Mouse (Mus musculus): ENCODE results near the gene Olfr658. TPM values are rescaled to one million over a fixed set of nuclear protein-coding genes. Genes with fewer than 3 reads are reported as not detected.

The Olfr658 gene
- polyA plus RNA-seq (2014; fragmentation: Illumina TruSeq; extraction: RNeasy Lipid Tissue Mini Kit (QIAGEN cat#74804); ENCODE audit: low read depth, low replicate concordance), result not detected

GRCm38 (mm10) chr7:104646841-104647482 lies at the start of gene Olfr658:
TSS of gene Olfr658 (minus strand) at chr7:104647305.

GRCm38 (mm10) chr7:104686201-104686600 lies 39.1 kb upstream of the Olfr658 start, which contains the start of gene Olfr661:
TSS of gene Olfr661 (plus strand) at chr7:104686501.

DNA sequence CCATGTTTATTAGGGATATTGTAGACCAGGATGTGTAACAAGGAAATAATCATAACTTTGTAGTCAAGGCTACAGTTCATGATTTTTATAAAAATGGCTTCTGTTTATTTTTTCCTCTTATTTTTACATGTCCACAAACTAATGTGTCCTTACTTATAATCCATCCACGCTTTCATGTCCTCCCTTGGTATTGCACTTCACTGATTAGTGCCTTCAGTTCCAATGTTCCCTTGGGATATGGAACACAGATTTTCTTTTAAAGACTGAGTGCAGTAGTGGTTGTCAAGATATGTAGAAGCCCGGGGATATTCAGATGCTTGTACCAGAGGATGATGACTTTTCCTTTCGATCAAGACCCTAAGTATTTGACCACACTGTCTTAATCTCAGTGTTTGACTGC lies 19.3 kb upstream of the Olfr658 start, which contains the start of gene Olfr659:
Gene Olfr659, plus strand, starts transcription at position 301 of the 400 bp plus-strand sequence.

GRCm38 (mm10) chr7:104624494-104624893 lies 22.6 kb downstream of the Olfr658 start, which contains the start of gene Olfr657:
TSS of gene Olfr657 (plus strand) at chr7:104624794.

DNA sequence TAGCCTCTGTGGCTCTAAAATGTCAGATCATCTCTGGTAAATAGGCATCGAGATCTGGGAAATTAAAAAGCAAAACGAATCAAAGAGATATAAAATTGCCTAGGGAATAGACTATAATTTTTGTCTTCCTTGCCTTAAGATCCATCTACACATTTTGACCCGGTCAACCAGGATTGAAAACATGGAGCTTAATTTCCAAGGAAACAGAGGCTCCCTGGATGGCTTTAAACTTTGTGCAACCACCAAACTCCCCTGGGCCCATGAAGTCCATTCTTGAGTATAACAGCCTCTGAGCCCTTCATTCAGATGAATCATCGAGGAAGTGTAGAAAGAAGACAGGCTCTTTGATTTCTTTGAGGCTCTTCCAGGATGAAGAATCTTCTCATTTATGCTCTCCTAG lies 33.5 kb downstream of the Olfr658 start, which contains the start of gene Olfr656:
Gene Olfr656, plus strand, starts transcription at position 301 of the 400 bp plus-strand sequence.

GRCm38 (mm10) chr7:104601679-104602078 lies 45.4 kb downstream of the Olfr658 start, which contains the start of gene Olfr655:
TSS of gene Olfr655 (minus strand) at chr7:104601779.

Other genes starting within 250 kb of the Olfr658 start
- gene Trim30c, start 246.5 kb downstream of the Olfr658 start, polyA plus RNA-seq (2014; fragmentation: Illumina TruSeq; extraction: RNeasy Lipid Tissue Mini Kit (QIAGEN cat#74804); ENCODE audit: low read depth, low replicate concordance), result 0.47 TPM
- gene Trim30a, start 182.1 kb downstream of the Olfr658 start, polyA plus RNA-seq (2014; fragmentation: Illumina TruSeq; extraction: RNeasy Lipid Tissue Mini Kit (QIAGEN cat#74804); ENCODE audit: low read depth, low replicate concordance), result 9.6 TPM
- 6.3 TPM for gene Trim30d, start 139.5 kb downstream of the Olfr658 start, polyA plus RNA-seq (2014; fragmentation: Illumina TruSeq; extraction: RNeasy Lipid Tissue Mini Kit (QIAGEN cat#74804); ENCODE audit: low read depth, low replicate concordance)
- gene Olfr651, start 97.2 kb downstream of the Olfr658 start, polyA plus RNA-seq (2014; fragmentation: Illumina TruSeq; extraction: RNeasy Lipid Tissue Mini Kit (QIAGEN cat#74804); ENCODE audit: low read depth, low replicate concordance), result not detected
- gene Olfr652, start 86.4 kb downstream of the Olfr658 start, polyA plus RNA-seq (2014; fragmentation: Illumina TruSeq; extraction: RNeasy Lipid Tissue Mini Kit (QIAGEN cat#74804); ENCODE audit: low read depth, low replicate concordance), result not detected
- gene Olfr653, start 70.0 kb downstream of the Olfr658 start, polyA plus RNA-seq (2014; fragmentation: Illumina TruSeq; extraction: RNeasy Lipid Tissue Mini Kit (QIAGEN cat#74804); ENCODE audit: low read depth, low replicate concordance), result not detected
- gene Olfr654, start 60.3 kb downstream of the Olfr658 start, polyA plus RNA-seq (2014; fragmentation: Illumina TruSeq; extraction: RNeasy Lipid Tissue Mini Kit (QIAGEN cat#74804); ENCODE audit: low read depth, low replicate concordance), result not detected
- gene Olfr655, start 45.5 kb downstream of the Olfr658 start, polyA plus RNA-seq (2014; fragmentation: Illumina TruSeq; extraction: RNeasy Lipid Tissue Mini Kit (QIAGEN cat#74804); ENCODE audit: low read depth, low replicate concordance), result not detected
- gene Olfr656, start 33.4 kb downstream of the Olfr658 start, polyA plus RNA-seq (2014; fragmentation: Illumina TruSeq; extraction: RNeasy Lipid Tissue Mini Kit (QIAGEN cat#74804); ENCODE audit: low read depth, low replicate concordance), result not detected
- not detected for gene Olfr657, start 22.5 kb downstream of the Olfr658 start, polyA plus RNA-seq (2014; fragmentation: Illumina TruSeq; extraction: RNeasy Lipid Tissue Mini Kit (QIAGEN cat#74804); ENCODE audit: low read depth, low replicate concordance)
- gene Olfr659, start 19.4 kb upstream of the Olfr658 start, polyA plus RNA-seq (2014; fragmentation: Illumina TruSeq; extraction: RNeasy Lipid Tissue Mini Kit (QIAGEN cat#74804); ENCODE audit: low read depth, low replicate concordance), result not detected
- not detected for gene Olfr661, start 39.2 kb upstream of the Olfr658 start, polyA plus RNA-seq (2014; fragmentation: Illumina TruSeq; extraction: RNeasy Lipid Tissue Mini Kit (QIAGEN cat#74804); ENCODE audit: low read depth, low replicate concordance)
- not detected for gene Usp17le, start 130.2 kb upstream of the Olfr658 start, polyA plus RNA-seq (2014; fragmentation: Illumina TruSeq; extraction: RNeasy Lipid Tissue Mini Kit (QIAGEN cat#74804); ENCODE audit: low read depth, low replicate concordance)
- 0.22 TPM for gene Usp17lb, start 195.3 kb upstream of the Olfr658 start, polyA plus RNA-seq (2014; fragmentation: Illumina TruSeq; extraction: RNeasy Lipid Tissue Mini Kit (QIAGEN cat#74804); ENCODE audit: low read depth, low replicate concordance)
- not detected for gene Usp17la, start 209.7 kb upstream of the Olfr658 start, polyA plus RNA-seq (2014; fragmentation: Illumina TruSeq; extraction: RNeasy Lipid Tissue Mini Kit (QIAGEN cat#74804); ENCODE audit: low read depth, low replicate concordance)
- gene Olfr665, start 230.7 kb upstream of the Olfr658 start, polyA plus RNA-seq (2014; fragmentation: Illumina TruSeq; extraction: RNeasy Lipid Tissue Mini Kit (QIAGEN cat#74804); ENCODE audit: low read depth, low replicate concordance), result not detected
- 0.20 TPM for gene Olfr666, start 248.6 kb upstream of the Olfr658 start, polyA plus RNA-seq (2014; fragmentation: Illumina TruSeq; extraction: RNeasy Lipid Tissue Mini Kit (QIAGEN cat#74804); ENCODE audit: low read depth, low replicate concordance)

All from adipose tissue, adult 10 weeks (tissue).